Mouse (Mus musculus) lung, adult 10 weeks (tissue): ENCODE results near the gene Gm20379. TPM values are rescaled to one million over a fixed set of nuclear protein-coding genes. Genes with fewer than 3 reads are reported as not detected.

Experiments
- polyA plus RNA-seq: library from polyadenylated mRNA; stranded (reverse); fragments of 350-450 nt; fragmentation: Illumina TruSeq; extraction: RNeasy Lipid Tissue Mini Kit (QIAGEN cat#74804); gene quantifications from one replicate; pipeline ENCODE4 v1.2.3, GENCODE M21; 2014; ENCODE audit warnings: low read depth, low replicate concordance; ENCODE audit not compliant: insufficient read depth

Gm20379 gene
- not detected for polyA plus RNA-seq

GRCm38 (mm10) chr13:92305680-92306079 is at the start of gene Gm20379:
TSS of gene Gm20379 (plus strand) at chr13:92305980.

GRCm38 (mm10) chr13:92354456-92355271 is 48.9 kb downstream of the Gm20379 start, which contains the start of the genes Dhfr and Msh3:
TSS of gene Dhfr (plus strand) at chr13:92354726.
TSS of gene Msh3 (minus strand) at chr13:92355003.

Other genes starting within 250 kb of the Gm20379 start
- 8.5 TPM for gene Rasgrf2, start 174.3 kb upstream of the Gm20379 start, polyA plus RNA-seq
- gene Dhfr, start 48.7 kb downstream of the Gm20379 start, polyA plus RNA-seq: 1.0 TPM
- gene Msh3, start 49.0 kb downstream of the Gm20379 start, polyA plus RNA-seq: 6.6 TPM
- gene Ankrd34b, start 119.9 kb downstream of the Gm20379 start, polyA plus RNA-seq: not detected
- 8.8 TPM for gene Fam151b, start 178.0 kb downstream of the Gm20379 start, polyA plus RNA-seq
- gene Zfyve16, start 224.9 kb downstream of the Gm20379 start, polyA plus RNA-seq: 6.8 TPM